Mouse (Mus musculus) central nervous system, embryonic 14 days (tissue): ENCODE data around the gene Akr7a5. TPM values are rescaled to one million over a fixed set of nuclear protein-coding genes. Genes with fewer than 3 reads are reported as not detected.

Source experiments
- polyA plus RNA-seq: library from polyadenylated mRNA; depleted of rRNA; stranded (reverse); fragments of >200 nt; gene quantifications from 2 replicates; pipeline ENCODE4 v1.2.3, GENCODE M21; 2012; rRNA removed

Akr7a5 gene
- polyA plus RNA-seq = 17.1 and 22.2 TPM in 2 replicates

DNA sequence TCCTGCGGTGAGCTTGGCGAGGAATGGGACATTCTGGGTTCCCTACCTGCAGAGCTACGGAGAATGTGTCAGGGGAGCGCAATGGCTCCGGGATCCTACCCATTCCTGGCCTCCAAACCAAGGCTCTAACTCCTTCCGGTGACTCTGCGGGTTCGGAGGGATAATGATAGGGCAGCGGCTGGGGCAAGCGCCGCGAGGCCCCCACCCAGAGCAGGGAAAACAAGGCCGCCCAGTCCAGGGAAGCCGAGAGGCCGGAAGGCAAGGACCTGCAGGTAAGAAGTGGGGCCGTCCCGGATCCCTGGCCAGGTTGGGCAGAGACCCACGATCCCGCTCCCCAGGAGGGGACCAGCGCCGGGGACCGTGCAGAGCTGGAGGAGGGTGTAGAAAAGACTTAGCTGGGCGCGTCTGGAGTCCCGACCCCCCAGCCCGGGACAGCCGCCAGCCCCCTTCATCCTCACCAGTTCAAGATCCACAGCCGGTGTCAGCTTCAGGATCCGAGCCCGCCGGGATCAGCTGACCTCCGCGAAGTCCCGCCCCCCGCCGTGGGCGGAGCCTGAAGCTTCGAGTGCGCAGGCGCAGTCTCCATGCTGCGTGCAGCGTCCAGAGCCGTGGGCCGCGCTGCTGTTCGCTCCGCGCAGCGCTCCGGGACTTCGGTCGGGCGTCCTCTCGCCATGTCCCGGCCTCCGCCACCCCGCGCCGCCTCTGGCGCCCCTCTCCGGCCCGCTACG lies at the start of gene Akr7a5, which contains the start of gene Pqlc2:
Gene Akr7a5 (plus strand): TSS at position 574 of the 728 bp plus-strand sequence.
Gene Pqlc2 (minus strand): TSS at position 538 of the 728 bp plus-strand sequence.

GRCm38 (mm10) chr4:139351931-139352711 lies 41.6 kb downstream of the Akr7a5 start, which contains the start of the genes Mrto4, Emc1 and Ubr4:
Mrto4 (minus strand) TSS chr4:139352576.
Emc1 (plus strand) TSS chr4:139352587.
Ubr4 (plus strand) TSS chr4:139352609.

Other genes starting within 250 kb of the Akr7a5 start
- 1.2 and 1.3 TPM in 2 replicates for gene Htr6, start 235.2 kb upstream of the Akr7a5 start, polyA plus RNA-seq
- gene Nbl1, start 217.8 kb upstream of the Akr7a5 start, polyA plus RNA-seq = 30.6 and 59.3 TPM in 2 replicates
- gene Minos1, start 179.6 kb upstream of the Akr7a5 start, polyA plus RNA-seq = 178 and 192 TPM in 2 replicates
- 187 and 200 TPM in 2 replicates for gene Capzb, start 117.8 kb upstream of the Akr7a5 start, polyA plus RNA-seq
- gene Pqlc2, start within 50 bp of the Akr7a5 start, polyA plus RNA-seq = 19.3 and 21.6 TPM in 2 replicates
- 61.1 and 67.0 TPM in 2 replicates for gene Mrto4, start 41.8 kb downstream of the Akr7a5 start, polyA plus RNA-seq
- 44.2 and 44.5 TPM in 2 replicates for gene Emc1, start 41.8 kb downstream of the Akr7a5 start, polyA plus RNA-seq
- gene Ubr4, start 41.9 kb downstream of the Akr7a5 start, polyA plus RNA-seq = 174 and 176 TPM in 2 replicates
- 6.5 and 8.8 TPM in 2 replicates for gene Iffo2, start 219.8 kb downstream of the Akr7a5 start, polyA plus RNA-seq